Mouse (Mus musculus): ENCODE data around the gene Hist3h2ba. TPM values are rescaled to one million over a fixed set of nuclear protein-coding genes. Genes with fewer than 3 reads are reported as not detected.
A peak's percentile ranks its signal among the peaks of the same experiment; 100 is the strongest.

Hist3h2ba gene
- polyA plus RNA-seq, 1 experiment from 2014 or later: 36.5 TPM

DNA sequence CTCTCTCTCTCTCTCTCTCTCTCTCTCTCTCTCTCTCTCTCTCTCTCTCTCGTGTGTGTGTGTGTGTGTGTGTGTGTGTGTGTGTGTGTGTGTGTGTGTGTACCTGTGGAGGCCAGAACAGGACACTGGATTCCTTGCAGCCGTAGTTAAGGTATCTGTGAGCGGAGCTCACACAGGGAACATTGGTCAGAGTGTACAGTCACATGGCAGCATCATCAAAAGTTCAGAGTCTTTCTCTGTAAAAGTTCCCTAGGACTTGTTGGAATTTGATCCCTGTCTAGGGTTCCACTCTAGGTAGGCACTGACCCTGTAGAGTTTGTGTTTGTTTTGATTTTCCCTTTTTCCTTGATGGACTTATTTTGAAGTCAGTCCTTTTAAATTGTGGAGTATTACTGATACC is 22.1 kb upstream of the Hist3h2ba start:
- DNase-seq (ENCODE audit: extremely low spot score, low spot score): no peak
- Histone ChIP-seq H3K4me1 (peaks cover 7% of the 10 kb centered on the region), H3K27me3 (ENCODE audit: poor library complexity, severe bottlenecking) (0 out of 2 replicates have a peak, but pooled peaks cover 5% of the 10 kb centered on the region), H3K27ac (no peak overlapping the region), H3K4me3 (no peak overlapping the region), H3K9me3 (no peaks in the 10 kb centered on the region), H3K36me3 (replicated peaks) (peaks cover 11% of the 10 kb centered on the region)
- 94% methylated on average over 2 of the region's 3 CpGs for WGBS

DNA sequence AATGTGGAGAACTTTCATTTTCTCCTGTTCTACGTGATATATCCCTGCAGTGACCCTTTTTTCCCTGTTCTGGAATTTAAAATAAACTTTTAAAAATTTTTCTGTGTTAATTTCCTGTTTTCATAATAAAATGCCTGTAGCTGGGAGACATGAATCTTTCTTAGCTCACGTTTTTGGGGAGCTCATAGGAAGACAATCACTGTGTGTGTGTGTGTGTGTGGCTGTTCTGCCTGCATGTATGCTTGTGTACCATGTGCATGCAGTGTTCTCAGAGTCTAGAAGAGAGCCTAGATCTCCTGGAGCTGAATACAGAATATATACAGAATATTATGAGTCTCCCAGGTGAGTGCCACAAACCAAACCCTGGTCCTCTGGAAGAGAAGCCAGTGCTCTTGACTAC is 21.7 kb upstream of the Hist3h2ba start:
- DNase-seq (ENCODE audit: extremely low spot score, low spot score): no peak
- no peak overlapping the region for H3K27ac ChIP-seq
- H3K4me3 ChIP-seq: no peak overlapping the region
- peaks cover 7% of the 10 kb centered on the region for H3K4me1 ChIP-seq
- WGBS: 76% methylated on average over 2 of the region's 2 CpGs
- H3K27me3 ChIP-seq (ENCODE audit: poor library complexity, severe bottlenecking): 0 out of 2 replicates have a peak, but pooled peaks cover 5% of the 10 kb centered on the region
- no peaks in the 10 kb centered on the region for H3K9me3 ChIP-seq
- H3K36me3 ChIP-seq (replicated peaks): peaks cover 15% of the 10 kb centered on the region

DNA sequence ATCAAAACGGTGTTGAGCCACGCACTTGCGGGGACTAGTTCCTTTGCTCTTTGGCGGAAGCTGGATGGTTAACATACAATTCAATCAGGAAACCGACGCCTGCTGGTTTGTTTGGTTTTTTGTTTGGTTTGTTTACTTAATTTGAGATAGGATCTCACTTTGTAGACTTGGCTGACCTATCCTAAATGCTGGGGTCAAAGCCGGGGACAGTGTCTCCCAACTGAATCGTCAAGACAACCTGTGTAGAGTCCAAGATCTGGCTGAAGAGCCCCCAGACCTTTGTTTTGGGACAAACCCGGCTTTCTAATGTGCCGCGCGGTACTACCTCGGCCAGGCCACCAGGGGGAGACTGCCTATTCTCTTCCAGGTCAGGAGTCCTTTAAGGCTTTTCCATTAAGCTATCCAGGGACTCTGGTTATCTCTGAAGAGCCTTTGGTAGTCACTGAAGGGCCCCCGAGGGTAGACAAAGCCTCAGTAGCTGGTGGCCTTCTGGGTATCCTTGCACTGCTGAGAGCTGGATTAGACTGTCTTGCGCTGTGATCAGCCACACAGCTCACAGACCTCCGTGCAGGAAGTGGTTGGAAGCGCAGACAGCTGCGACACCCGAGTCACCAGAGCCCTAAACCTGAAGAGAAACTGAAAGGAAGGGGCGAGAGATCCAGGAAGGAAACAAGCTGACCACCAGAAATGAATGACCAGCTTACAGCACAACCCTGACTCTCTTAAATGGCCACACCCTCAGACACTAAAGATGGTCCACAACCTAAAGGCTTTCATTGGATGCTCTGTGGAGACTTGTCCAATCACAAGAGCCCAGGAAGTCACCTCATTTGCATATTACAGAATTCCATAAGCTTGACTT is 20.7 kb upstream of the Hist3h2ba start:
- Histone ChIP-seq H3K4me1 (peaks cover 7% of the 10 kb centered on the region), H3K27ac (peak overlapping the region; percentile 48), H3K4me3 (peak overlapping the region; percentile 14; the same call in 1 of the 2 replicates), H3K36me3 (replicated peaks) (peaks cover 24% of the 10 kb centered on the region), H3K9me3 (no peaks in the 10 kb centered on the region), H3K27me3 (ENCODE audit: poor library complexity, severe bottlenecking) (0 out of 2 replicates have a peak, but pooled peaks cover 5% of the 10 kb centered on the region)
- WGBS: 44% methylated on average over 20 of the region's 20 CpGs
- peak; percentile 79 for DNase-seq (ENCODE audit: extremely low spot score, low spot score)

DNA sequence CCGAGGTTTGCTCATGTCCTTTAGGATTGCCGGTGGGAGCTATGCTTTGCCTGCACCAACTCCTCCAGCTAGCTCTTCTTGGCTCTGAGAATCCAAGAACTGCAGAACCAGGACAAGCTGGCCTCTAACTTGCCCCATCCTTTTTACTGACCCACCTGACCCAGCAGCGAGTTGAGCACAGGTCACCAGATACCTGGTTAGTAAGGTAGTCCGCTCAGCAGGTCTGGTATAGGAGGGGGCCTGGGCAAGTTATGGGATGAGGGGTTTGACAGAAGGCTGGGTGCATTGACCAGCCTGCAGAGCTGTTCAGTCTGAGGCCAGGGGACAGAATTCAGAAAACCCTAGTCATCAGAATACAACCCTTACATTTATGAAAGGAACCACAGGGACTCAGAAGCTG is 19.7 kb upstream of the Hist3h2ba start:
- Histone ChIP-seq H3K36me3 (replicated peaks) (peaks cover 35% of the 10 kb centered on the region), H3K27ac (no peak overlapping the region), H3K9me3 (no peaks in the 10 kb centered on the region), H3K4me1 (peaks cover 7% of the 10 kb centered on the region), H3K4me3 (no peak overlapping the region), H3K27me3 (ENCODE audit: poor library complexity, severe bottlenecking) (0 out of 2 replicates have a peak, but pooled peaks cover 5% of the 10 kb centered on the region)
- no peak for DNase-seq (ENCODE audit: extremely low spot score, low spot score)
- 82% methylated on average over 4 of the region's 4 CpGs for WGBS

DNA sequence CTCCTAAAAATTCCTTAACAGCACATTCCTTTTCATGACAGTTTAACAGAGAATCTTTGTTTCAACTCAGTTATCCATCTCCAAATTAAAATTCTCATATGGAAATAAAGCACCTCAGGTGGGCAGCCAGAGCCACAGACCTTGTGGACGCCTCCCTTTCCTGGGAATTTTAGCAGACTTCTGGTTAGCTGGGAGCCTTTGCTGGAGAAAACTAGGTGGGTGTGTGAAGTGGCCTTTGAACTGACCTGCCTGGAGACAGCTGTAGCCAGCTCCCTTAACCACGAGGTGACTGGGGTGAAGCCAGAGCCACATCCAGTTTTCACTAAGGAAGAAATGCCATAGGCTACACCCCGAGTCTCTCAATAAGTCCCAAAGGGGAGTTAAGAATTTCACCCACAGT is 19.1 kb upstream of the Hist3h2ba start:
- Histone ChIP-seq H3K4me1 (peaks cover 7% of the 10 kb centered on the region), H3K27ac (no peak overlapping the region), H3K36me3 (replicated peaks) (peaks cover 41% of the 10 kb centered on the region), H3K27me3 (ENCODE audit: poor library complexity, severe bottlenecking) (0 out of 2 replicates have a peak, but pooled peaks cover 5% of the 10 kb centered on the region), H3K4me3 (no peak overlapping the region), H3K9me3 (no peaks in the 10 kb centered on the region)
- no peak for DNase-seq (ENCODE audit: extremely low spot score, low spot score)
- 74% methylated on average over 3 of the region's 3 CpGs for WGBS

DNA sequence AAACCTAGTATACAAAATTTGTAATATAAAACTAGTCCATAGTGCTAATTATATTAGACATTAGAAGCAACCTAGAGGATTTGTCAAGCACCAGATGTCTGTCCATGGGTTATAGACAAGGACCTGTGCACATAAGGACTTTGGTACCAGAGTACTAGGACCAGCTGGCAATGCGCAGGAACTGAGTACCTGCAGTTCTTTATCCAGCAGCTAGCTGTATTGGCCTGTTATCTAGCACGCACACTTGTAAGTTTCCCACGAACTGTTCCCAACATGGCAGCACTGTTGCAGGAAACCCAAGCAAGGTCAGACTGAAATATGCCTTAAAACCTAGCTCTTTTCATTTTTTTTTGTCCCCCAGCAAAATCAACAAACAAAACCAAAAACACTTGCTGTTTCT is 18.5 kb upstream of the Hist3h2ba start:
- Histone ChIP-seq H3K9me3 (no peaks in the 10 kb centered on the region), H3K36me3 (replicated peaks) (peaks cover 46% of the 10 kb centered on the region)
- DNase-seq (ENCODE audit: extremely low spot score, low spot score): no peak

DNA sequence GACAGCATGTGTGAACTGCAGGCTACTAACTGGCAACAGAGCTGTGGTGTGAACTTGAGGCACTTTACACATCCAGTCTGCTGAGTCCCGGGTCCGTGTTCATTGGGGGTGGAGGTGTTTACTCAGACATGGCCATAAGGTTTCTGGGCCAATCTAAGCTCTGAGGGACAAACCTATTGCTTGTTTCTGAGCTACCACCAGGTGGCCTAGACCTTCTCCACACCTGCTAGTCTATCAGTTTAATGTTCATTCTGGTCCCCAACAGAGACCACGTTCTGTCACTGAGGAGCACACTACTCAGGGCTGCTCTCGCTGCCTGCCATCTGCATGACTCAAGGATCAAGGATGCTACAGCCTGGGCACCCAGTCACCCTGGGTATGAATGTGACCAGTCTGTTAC is 17.1 kb upstream of the Hist3h2ba start:
- H3K4me3 ChIP-seq: no peak overlapping the region
- no peak overlapping the region for H3K27ac ChIP-seq
- H3K36me3 ChIP-seq (replicated peaks): peaks cover 59% of the 10 kb centered on the region
- H3K4me1 ChIP-seq: peaks cover 9% of the 10 kb centered on the region
- H3K27me3 ChIP-seq (ENCODE audit: poor library complexity, severe bottlenecking): no peaks in the 10 kb centered on the region
- DNase-seq (ENCODE audit: extremely low spot score, low spot score): no peak
- WGBS: 88% methylated on average over 4 of the region's 4 CpGs
- H3K9me3 ChIP-seq: no peaks in the 10 kb centered on the region

More for the DNA sequence above, 18.5 kb upstream of the Hist3h2ba start:
- 93% methylated on average over 3 of the region's 3 CpGs for WGBS
- Histone ChIP-seq H3K27me3 (ENCODE audit: poor library complexity, severe bottlenecking) (0 out of 2 replicates have a peak, but pooled peaks cover 5% of the 10 kb centered on the region), H3K4me3 (no peak overlapping the region), H3K4me1 (peaks cover 7% of the 10 kb centered on the region), H3K27ac (no peak overlapping the region)

DNA sequence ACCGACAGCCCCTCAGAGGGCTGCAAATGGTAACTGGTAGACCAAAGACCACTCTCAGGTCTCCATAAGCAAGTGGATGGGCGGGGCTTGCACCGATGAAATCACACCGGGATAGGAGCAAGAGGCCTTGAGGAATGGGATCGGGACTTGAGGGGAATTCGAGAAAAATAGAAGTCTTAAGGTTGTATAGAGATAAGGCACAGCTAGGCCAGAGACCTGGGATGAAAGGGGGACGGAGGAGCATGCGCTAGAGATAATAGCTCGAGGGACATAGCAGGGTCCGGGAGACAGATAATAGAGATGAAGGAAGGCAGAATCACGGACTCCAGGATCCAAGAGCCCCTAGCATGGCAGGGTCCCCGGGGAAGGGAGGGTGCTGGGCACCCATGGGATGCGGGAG is 10.8 kb upstream of the Hist3h2ba start:
- H3K4me1 ChIP-seq: peaks cover 24% of the 10 kb centered on the region
- H3K4me3 ChIP-seq: peak overlapping the region; percentile 86
- no peaks in the 10 kb centered on the region for H3K27me3 ChIP-seq (ENCODE audit: poor library complexity, severe bottlenecking)
- no peaks in the 10 kb centered on the region for H3K9me3 ChIP-seq
- WGBS: 2% methylated on average over 13 of the region's 13 CpGs
- H3K27ac ChIP-seq: peak overlapping the region; percentile 96
- peaks cover 42% of the 10 kb centered on the region for H3K36me3 ChIP-seq (replicated peaks)
- DNase-seq (ENCODE audit: extremely low spot score, low spot score): no peak

DNA sequence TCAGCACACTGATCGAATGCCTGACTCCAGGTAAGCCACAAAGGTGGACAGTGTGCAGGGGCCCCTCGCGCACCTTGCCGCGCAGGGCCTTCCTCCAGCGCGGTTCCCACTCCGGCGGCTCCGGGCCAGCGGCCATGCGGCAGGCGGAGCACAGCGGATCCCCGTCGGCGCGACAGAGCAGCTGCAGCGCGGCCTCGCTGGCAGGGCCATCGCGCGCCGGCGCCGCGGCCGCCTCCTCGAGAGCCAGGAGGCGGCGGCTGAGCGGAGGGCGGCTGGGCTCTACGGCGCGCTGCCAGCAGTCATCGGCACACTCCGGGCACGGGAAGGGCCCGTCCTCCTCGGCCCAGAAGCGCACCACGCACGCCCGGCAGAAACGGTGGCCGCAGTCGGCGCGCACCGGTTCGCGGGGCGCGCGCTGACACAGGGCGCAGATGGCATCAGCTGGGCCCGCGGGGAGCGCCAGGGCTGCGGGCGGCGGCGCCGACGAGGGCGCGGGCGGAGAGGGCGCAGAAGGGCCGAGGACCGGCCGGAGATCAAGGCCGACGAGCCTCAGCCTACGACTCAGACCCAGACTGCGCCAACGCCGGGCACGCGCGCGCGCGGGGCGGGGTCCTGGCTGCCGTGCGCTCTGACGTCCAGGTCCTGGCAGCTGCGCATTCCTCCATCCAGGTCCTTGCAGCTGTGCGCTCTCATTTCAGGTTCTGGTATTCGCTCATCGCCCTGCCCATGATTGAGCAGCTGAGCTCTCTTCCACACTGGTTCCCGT is 10.2 kb upstream of the Hist3h2ba start, which contains the start of gene Rnf187:
Gene Rnf187 (minus strand): TSS at position 595 of the 766 bp plus-strand sequence.
- no peaks in the 10 kb centered on the region for H3K9me3 ChIP-seq
- H3K27ac ChIP-seq: peak within 1 kb of the TSS; percentile 96
- peaks cover 24% of the 10 kb centered on the region for H3K4me1 ChIP-seq
- no peaks in the 10 kb centered on the region for H3K27me3 ChIP-seq (ENCODE audit: poor library complexity, severe bottlenecking)
- peaks cover 36% of the 10 kb centered on the region for H3K36me3 ChIP-seq (replicated peaks)
- peak; percentile 89 for DNase-seq (ENCODE audit: extremely low spot score, low spot score)
- H3K4me3 ChIP-seq: peak within 1 kb of the TSS; percentile 86
- WGBS: under 1% methylated on average over 95 of the region's 95 CpGs

DNA sequence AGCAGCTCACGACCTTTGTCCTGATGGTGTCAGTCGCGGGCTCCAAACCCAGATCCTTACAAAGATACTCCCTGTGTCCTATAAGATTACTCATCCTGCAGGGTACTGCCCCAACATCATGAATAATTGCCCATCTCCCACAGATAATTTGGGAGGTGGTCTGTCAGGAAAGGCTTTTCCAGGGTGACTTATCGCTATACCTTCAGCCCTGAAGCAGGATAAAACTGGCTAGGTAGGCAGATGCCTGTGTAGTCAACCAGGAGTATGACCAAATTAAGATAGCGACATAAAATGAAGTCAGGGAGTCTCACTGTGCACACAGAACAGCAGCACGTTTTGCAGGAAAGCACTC is 9.7 kb upstream of the Hist3h2ba start:
- no peak for DNase-seq (ENCODE audit: extremely low spot score, low spot score)
- peak overlapping the region; percentile 96 for H3K27ac ChIP-seq
- no peaks in the 10 kb centered on the region for H3K9me3 ChIP-seq
- peaks cover 30% of the 10 kb centered on the region for H3K36me3 ChIP-seq (replicated peaks)
- 0 out of 2 replicates have a peak, but pooled peaks cover under 1% of the 10 kb centered on the region for H3K27me3 ChIP-seq (ENCODE audit: poor library complexity, severe bottlenecking)
- peak overlapping the region; percentile 86 for H3K4me3 ChIP-seq
- 19% methylated on average over 6 of the region's 6 CpGs for WGBS
- H3K4me1 ChIP-seq: peaks cover 24% of the 10 kb centered on the region

DNA sequence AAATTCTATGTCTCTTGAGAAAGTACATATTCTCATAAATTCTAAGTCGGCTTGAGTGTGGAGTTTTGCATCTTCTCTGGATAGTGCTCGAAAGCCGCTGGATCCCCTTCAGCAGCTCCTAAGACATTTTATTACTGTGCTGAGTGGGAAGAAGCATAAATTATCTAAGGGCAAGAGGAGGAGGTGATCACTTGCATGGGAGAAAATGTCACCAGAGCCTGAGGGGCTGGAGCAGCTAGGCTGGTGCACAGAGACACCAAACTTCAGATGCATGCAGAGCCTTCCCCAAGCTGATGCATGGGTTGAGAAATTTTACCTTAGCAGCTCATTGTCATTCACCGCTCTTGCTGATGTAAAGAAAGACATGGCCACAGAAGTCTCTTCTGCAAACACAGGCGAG is 4.6 kb upstream of the Hist3h2ba start:
- Histone ChIP-seq H3K4me3 (no peak overlapping the region), H3K4me1 (peaks cover 19% of the 10 kb centered on the region), H3K36me3 (replicated peaks) (no peaks in the 10 kb centered on the region), H3K27ac (no peak overlapping the region), H3K27me3 (ENCODE audit: poor library complexity, severe bottlenecking) (peaks cover 25% of the 10 kb centered on the region), H3K9me3 (no peaks in the 10 kb centered on the region)
- 84% methylated on average over 5 of the region's 5 CpGs for WGBS
- no peak for DNase-seq (ENCODE audit: extremely low spot score, low spot score)

DNA sequence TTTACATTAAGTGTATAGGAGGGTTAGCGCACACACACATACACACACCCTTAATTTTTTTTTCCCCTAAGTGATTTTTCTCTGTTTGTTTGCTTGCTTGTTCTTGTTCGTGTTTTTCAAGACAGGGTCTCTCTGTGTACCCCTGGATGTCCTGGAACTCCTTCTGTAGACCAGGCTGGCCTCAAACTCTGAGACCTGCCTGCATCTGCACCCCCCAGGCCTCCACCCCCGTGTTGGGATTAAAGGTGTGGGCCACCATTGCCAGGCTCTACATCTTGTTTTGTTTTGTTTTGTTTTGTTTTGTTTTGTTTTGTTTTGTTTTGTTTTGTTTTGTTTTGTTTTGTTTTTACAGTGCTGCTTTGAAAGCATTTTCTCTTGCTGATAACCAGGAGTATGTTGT is 1.4 kb upstream of the Hist3h2ba start:
- Histone ChIP-seq H3K27ac (no peak overlapping the region), H3K4me3 (no peak overlapping the region), H3K27me3 (ENCODE audit: poor library complexity, severe bottlenecking) (peaks cover 56% of the 10 kb centered on the region), H3K9me3 (no peaks in the 10 kb centered on the region), H3K4me1 (peaks cover 37% of the 10 kb centered on the region), H3K36me3 (replicated peaks) (no peaks in the 10 kb centered on the region)
- 83% methylated on average over 3 of the region's 3 CpGs for WGBS
- no peak for DNase-seq (ENCODE audit: extremely low spot score, low spot score)
